Mouse (Mus musculus) liver, embryonic 16.5 days (tissue): ENCODE data around the gene Micall1. TPM values are rescaled to one million over a fixed set of nuclear protein-coding genes. Genes with fewer than 3 reads are reported as not detected.
A peak's percentile ranks its signal among the peaks of the same experiment; 100 is the strongest.

ENCODE experiments used
- ATAC-seq: fragments of 200-750 bp; cut with Nextera tagmentation; 2 replicates; pipeline ENCODE4 v1.8.0; 2017; ENCODE audit warnings: low read depth, mild to moderate bottlenecking, moderate number of reproducible peaks, moderate library complexity
- H3K27ac ChIP-seq: fragments of 300-500 bp; sonication (generic); 2 replicates; pipeline ENCODE4 v1.5.1; 2014; ENCODE audit warnings: mild to moderate bottlenecking, low read length
- H3K27me3 ChIP-seq: fragments of 300-500 bp; sonication (generic); 2 replicates; pipeline ENCODE4 v1.6.1; 2014; ENCODE audit warnings: low read depth, low read length, mixed read lengths; ENCODE audit not compliant: control insufficient read depth, insufficient read depth
- H3K36me3 ChIP-seq: fragments of 300-500 bp; sonication (generic); 2 replicates; pipeline ENCODE4 v1.6.1; 2014; ENCODE audit warnings: mild to moderate bottlenecking; ENCODE audit not compliant: control insufficient read depth, insufficient read depth
- H3K4me1 ChIP-seq: fragments of 300-500 bp; sonication (generic); 2 replicates; pipeline ENCODE4 v1.6.1; 2014; ENCODE audit warnings: low read depth, low read length, mixed read lengths; ENCODE audit not compliant: control insufficient read depth
- H3K4me2 ChIP-seq: fragments of 300-500 bp; sonication (generic); 2 replicates; pipeline ENCODE4 v1.6.1; 2014; ENCODE audit warnings: low read depth, low read length, mixed read lengths
- H3K4me3 ChIP-seq: fragments of 300-500 bp; sonication (generic); 2 replicates; pipeline ENCODE4 v1.5.1; 2014; ENCODE audit warnings: low read depth, mild to moderate bottlenecking, low read length
- H3K9ac ChIP-seq: fragments of 300-500 bp; sonication (generic); 2 replicates; pipeline ENCODE4 v1.6.1; 2014; ENCODE audit warnings: low read depth, low read length
- H3K9me3 ChIP-seq: fragments of 300-500 bp; sonication (generic); replicated peaks from 2 replicates; pipeline ENCODE4 v1.6.1; 2016; ENCODE audit warnings: low read length; ENCODE audit not compliant: control insufficient read depth
- WGBS: fragments of 180-500 bp; shearing (Covaris S2); extraction: QIAGEN DNeasy Blood & Tissue Kit; methylation state at CpG from one replicate; pipeline ENCODE4 v1.1.7; 2014; ENCODE audit not compliant: insufficient replicate concordance; 5-methylcytosine and 5-hydroxymethylcytosine counted together
- polyA plus RNA-seq: library from polyadenylated mRNA; unstranded; fragments of >200 nt; fragmentation: Nextera tagmentation; extraction: Ambion mirVana; gene quantifications from 2 replicates; pipeline ENCODE4 v1.2.1, GENCODE M21; 2015

Gene Micall1
- polyA plus RNA-seq, 1 experiment from 2014 or later = 1.0 TPM

GRCm38 (mm10) chr15:79143316-79143715 is 34.6 kb downstream of the Micall1 start:
- ATAC-seq = no peak
- H3K4me3 ChIP-seq = no peak overlapping the region
- no peaks in the 10 kb centered on the region for H3K27me3 ChIP-seq

GRCm38 (mm10) chr15:79144021-79144420 is 35.3 kb downstream of the Micall1 start:
- no peak for ATAC-seq
- Histone ChIP-seq H3K36me3 (peaks cover 20% of the 10 kb centered on the region), H3K4me3 (no peak overlapping the region), H3K9me3 (no peaks in the 10 kb centered on the region), H3K4me1 (peaks cover 15% of the 10 kb centered on the region), H3K4me2 (no peak overlapping the region), H3K27ac (no peak overlapping the region), H3K9ac (no peak overlapping the region), H3K27me3 (no peaks in the 10 kb centered on the region)
- 66% methylated on average over 8 of the region's 8 CpGs for WGBS

More at GRCm38 (mm10) chr15:79143316-79143715, 34.6 kb downstream of the Micall1 start:
- no peaks in the 10 kb centered on the region for H3K9me3 ChIP-seq
- H3K27ac ChIP-seq = no peak overlapping the region
- no peak overlapping the region for H3K9ac ChIP-seq
- WGBS = 77% methylated on average over 12 of the region's 12 CpGs
- H3K36me3 ChIP-seq = peaks cover 20% of the 10 kb centered on the region
- H3K4me1 ChIP-seq = peaks cover 15% of the 10 kb centered on the region
- H3K4me2 ChIP-seq = no peak overlapping the region

- Histone ChIP-seq H3K4me1 (peaks cover 13% of the 10 kb centered on the region), H3K27ac (no peak overlapping the region), H3K4me3 (no peak overlapping the region), H3K4me2 (no peak overlapping the region), H3K27me3 (no peaks in the 10 kb centered on the region), H3K9ac (no peak overlapping the region), H3K9me3 (no peaks in the 10 kb centered on the region), H3K36me3 (peaks cover 20% of the 10 kb centered on the region)
- WGBS = 80% methylated on average over 7 of the region's 7 CpGs
- no peak for ATAC-seq
Observed at GRCm38 (mm10) chr15:79145522-79145921, 36.8 kb downstream of the Micall1 start.

GRCm38 (mm10) chr15:79148533-79148932 is 39.8 kb downstream of the Micall1 start:
- 46% methylated on average over 7 of the region's 7 CpGs for WGBS
- H3K36me3 ChIP-seq = peaks cover 24% of the 10 kb centered on the region
- no peaks in the 10 kb centered on the region for H3K27me3 ChIP-seq
- no peak overlapping the region for H3K4me3 ChIP-seq
- H3K9me3 ChIP-seq = no peaks in the 10 kb centered on the region
- H3K27ac ChIP-seq = no peak overlapping the region
- no peak overlapping the region for H3K4me2 ChIP-seq
- no peaks in the 10 kb centered on the region; the same call in 1 of the 2 replicates for H3K4me1 ChIP-seq
- no peak overlapping the region for H3K9ac ChIP-seq
- 0 out of 2 replicates have a peak, but pooled peaks have one; percentile 48 for ATAC-seq

- no peak for ATAC-seq
- H3K4me1 ChIP-seq = no peaks in the 10 kb centered on the region; the same call in 1 of the 2 replicates
- no peak overlapping the region for H3K4me2 ChIP-seq
- H3K27ac ChIP-seq = no peak overlapping the region
- H3K9ac ChIP-seq = no peak overlapping the region
- 79% methylated on average over 8 of the region's 8 CpGs for WGBS
- H3K36me3 ChIP-seq = peaks cover 15% of the 10 kb centered on the region
- no peaks in the 10 kb centered on the region for H3K9me3 ChIP-seq
- H3K4me3 ChIP-seq = no peak overlapping the region
- no peaks in the 10 kb centered on the region for H3K27me3 ChIP-seq
Observed at GRCm38 (mm10) chr15:79151881-79152280, 43.2 kb downstream of the Micall1 start.

GRCm38 (mm10) chr15:79152709-79153108 is 44.0 kb downstream of the Micall1 start:
- Histone ChIP-seq H3K27me3 (no peaks in the 10 kb centered on the region), H3K9me3 (no peaks in the 10 kb centered on the region), H3K36me3 (peaks cover 7% of the 10 kb centered on the region), H3K4me1 (no peaks in the 10 kb centered on the region; the same call in 1 of the 2 replicates), H3K27ac (no peak overlapping the region), H3K9ac (no peak overlapping the region), H3K4me3 (no peak overlapping the region), H3K4me2 (no peak overlapping the region)
- 73% methylated on average over 6 of the region's 6 CpGs for WGBS
- ATAC-seq = no peak

- ATAC-seq = no peak
- Histone ChIP-seq H3K27ac (no peak overlapping the region), H3K4me2 (no peak overlapping the region), H3K4me1 (no peaks in the 10 kb centered on the region; the same call in 1 of the 2 replicates), H3K9me3 (no peaks in the 10 kb centered on the region), H3K36me3 (peaks cover 4% of the 10 kb centered on the region; the same call in 1 of the 2 replicates), H3K9ac (no peak overlapping the region), H3K27me3 (0 out of 2 replicates have a peak, but pooled peaks cover 7% of the 10 kb centered on the region), H3K4me3 (no peak overlapping the region)
- 26% methylated on average over 3 of the region's 3 CpGs for WGBS
Observed at GRCm38 (mm10) chr15:79155572-79155971, 46.9 kb downstream of the Micall1 start.

- Histone ChIP-seq H3K27me3 (peaks cover 44% of the 10 kb centered on the region), H3K4me3 (no peak overlapping the region), H3K9ac (no peak overlapping the region), H3K9me3 (no peaks in the 10 kb centered on the region), H3K4me1 (no peaks in the 10 kb centered on the region), H3K36me3 (no peaks in the 10 kb centered on the region), H3K4me2 (no peak overlapping the region), H3K27ac (no peak overlapping the region)
- 38% methylated on average over 7 of the region's 7 CpGs for WGBS
- no peak for ATAC-seq
Observed at GRCm38 (mm10) chr15:79162301-79162700, 53.6 kb downstream of the Micall1 start.

- Histone ChIP-seq H3K4me2 (no peak overlapping the region), H3K36me3 (no peaks in the 10 kb centered on the region), H3K4me1 (no peaks in the 10 kb centered on the region), H3K27me3 (peaks cover 44% of the 10 kb centered on the region), H3K27ac (no peak overlapping the region), H3K9ac (no peak overlapping the region), H3K9me3 (no peaks in the 10 kb centered on the region), H3K4me3 (no peak overlapping the region)
- WGBS = 34% methylated on average over 14 of the region's 14 CpGs
- no peak for ATAC-seq
Observed at GRCm38 (mm10) chr15:79162822-79163221, 54.1 kb downstream of the Micall1 start.
